Mouse (Mus musculus) hindbrain, embryonic 14.5 days (tissue): ENCODE data around the gene Nr2f6. TPM values are rescaled to one million over a fixed set of nuclear protein-coding genes. Genes with fewer than 3 reads are reported as not detected.

ENCODE experiments used
- ATAC-seq: fragments of 200-750 bp; cut with Nextera tagmentation; 2 replicates; pipeline ENCODE4 v1.8.0; 2017; ENCODE audit warnings: moderate number of reproducible peaks, mild to moderate bottlenecking, moderate TSS enrichment, moderate library complexity; ENCODE audit not compliant: low FRiP score
- DNase-seq: peaks from one replicate; pipeline ENCODE4 v3.0.0-alpha.2; 2015; ENCODE audit warnings: low spot score
- H3K27ac ChIP-seq: fragments of 300-500 bp; sonication (generic); 2 replicates; pipeline ENCODE4 v1.5.1; 2014; ENCODE audit warnings: mild to moderate bottlenecking, moderate library complexity
- H3K27me3 ChIP-seq: fragments of 300-500 bp; sonication (generic); 2 replicates; pipeline ENCODE4 v1.6.1; 2014; ENCODE audit warnings: mild to moderate bottlenecking, low read length, mixed read lengths; ENCODE audit not compliant: control insufficient read depth, insufficient read depth
- H3K36me3 ChIP-seq: fragments of 300-500 bp; sonication (generic); replicated peaks from 2 replicates; pipeline ENCODE4 v1.6.1; 2014; ENCODE audit not compliant: control insufficient read depth, insufficient read depth
- H3K4me1 ChIP-seq: fragments of 300-500 bp; sonication (generic); replicated peaks from 2 replicates; pipeline ENCODE4 v1.6.1; 2014; ENCODE audit warnings: antibody characterized with exemption, low read length, mixed read lengths; ENCODE audit not compliant: control insufficient read depth, insufficient read depth
- H3K4me2 ChIP-seq: fragments of 300-500 bp; sonication (generic); replicated peaks from 2 replicates; pipeline ENCODE4 v1.6.1; 2014; ENCODE audit warnings: mild to moderate bottlenecking, moderate library complexity
- H3K4me3 ChIP-seq: fragments of 300-500 bp; sonication (generic); replicated peaks from 2 replicates; pipeline ENCODE4 v1.5.1; 2014; ENCODE audit warnings: mild to moderate bottlenecking, low read length
- H3K9ac ChIP-seq: fragments of 300-500 bp; sonication (generic); 2 replicates; pipeline ENCODE4 v1.6.1; 2014
- H3K9me3 ChIP-seq: fragments of 300-500 bp; sonication (generic); 2 replicates; pipeline ENCODE4 v1.6.1; 2016; ENCODE audit warnings: low read length; ENCODE audit not compliant: control insufficient read depth
- WGBS: fragments of 180-500 bp; shearing (Covaris S2); extraction: QIAGEN DNeasy Blood & Tissue Kit; methylation state at CpG from one replicate; pipeline ENCODE4 v1.1.7; 2014; 5-methylcytosine and 5-hydroxymethylcytosine counted together
- polyA plus RNA-seq: library from polyadenylated mRNA; unstranded; fragments of >200 nt; fragmentation: Nextera tagmentation; extraction: Ambion mirVana; gene quantifications from 2 replicates; pipeline ENCODE4 v1.2.1, GENCODE M21; 2014

Nr2f6 gene
- polyA plus RNA-seq, 1 experiment from 2014 or later, result 35.9 TPM

GRCm38 (mm10) chr8:71371236-71371848 lies 10.4 kb downstream of the Nr2f6 start, which contains the start of gene Ocel1:
TSS of gene Ocel1 (plus strand) at chr8:71371298.
- H3K9ac ChIP-seq, result peak within 1 kb of the TSS; percentile 64
- peaks cover 29% of the 10 kb centered on the region for H3K36me3 ChIP-seq
- peak within 1 kb of the TSS; percentile 54 for H3K4me2 ChIP-seq
- peak within 1 kb of the TSS; percentile 85 for H3K27ac ChIP-seq
- WGBS, result 1% methylated on average over 68 of the region's 68 CpGs
- H3K4me3 ChIP-seq, result peak within 1 kb of the TSS; percentile 63
- H3K4me1 ChIP-seq, result peaks cover 27% of the 10 kb centered on the region
- peak; percentile 87 for ATAC-seq
- peak; percentile 96 for DNase-seq
- H3K9me3 ChIP-seq, result no peaks in the 10 kb centered on the region
- no peaks in the 10 kb centered on the region for H3K27me3 ChIP-seq

- DNase-seq (no peak), ATAC-seq (no peak)
- Histone ChIP-seq H3K27ac (peak overlapping the region; percentile 85), H3K9ac (peak overlapping the region; percentile 64), H3K36me3 (peaks cover 29% of the 10 kb centered on the region), H3K27me3 (no peaks in the 10 kb centered on the region), H3K4me3 (peak overlapping the region; percentile 63), H3K4me2 (peak overlapping the region; percentile 54), H3K4me1 (peaks cover 25% of the 10 kb centered on the region), H3K9me3 (no peaks in the 10 kb centered on the region)
- 19% methylated on average over 5 of the region's 5 CpGs for WGBS
Observed at GRCm38 (mm10) chr8:71370711-71371235, 11.0 kb downstream of the Nr2f6 start.

DNA sequence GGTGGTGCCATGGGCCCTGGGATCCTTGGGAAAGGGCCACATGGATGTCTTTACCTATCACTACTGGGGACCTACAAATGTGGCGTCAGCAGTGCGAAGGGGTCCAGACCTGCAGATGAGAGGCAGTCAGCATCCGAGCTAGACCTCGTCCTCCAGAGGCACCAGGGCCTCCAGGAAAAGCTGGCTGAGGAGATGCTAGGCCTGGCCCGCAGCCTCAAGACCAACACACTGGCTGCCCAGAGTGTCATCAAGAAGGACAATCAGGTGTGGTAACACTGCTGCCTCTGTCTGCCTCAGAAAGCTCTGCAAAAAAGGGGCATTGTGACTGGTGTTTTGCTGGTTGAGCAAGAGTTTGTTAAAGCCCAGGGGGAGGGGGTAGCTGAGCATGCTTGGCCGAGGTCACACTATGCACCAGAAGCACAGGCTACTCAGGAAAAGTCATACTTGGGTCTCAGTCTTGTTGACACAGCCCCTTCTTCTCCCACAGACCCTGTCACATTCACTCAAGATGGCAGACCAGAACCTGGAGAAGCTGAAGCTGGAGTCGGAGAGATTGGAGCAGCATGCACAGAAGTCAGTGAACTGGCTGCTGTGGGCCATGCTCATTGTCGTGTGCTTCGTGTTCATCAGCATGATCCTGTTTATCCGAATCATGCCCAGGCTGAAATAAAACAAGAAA lies 12.6 kb downstream of the Nr2f6 start:
- Histone ChIP-seq H3K27ac (no peak overlapping the region), H3K4me1 (peaks cover 21% of the 10 kb centered on the region), H3K36me3 (peaks cover 21% of the 10 kb centered on the region), H3K4me2 (no peak overlapping the region), H3K9ac (no peak overlapping the region), H3K4me3 (no peak overlapping the region), H3K27me3 (no peaks in the 10 kb centered on the region), H3K9me3 (no peaks in the 10 kb centered on the region)
- no peak for ATAC-seq
- 94% methylated on average over 10 of the region's 10 CpGs for WGBS
- DNase-seq, result no peak

GRCm38 (mm10) chr8:71368366-71368765 lies 13.4 kb downstream of the Nr2f6 start:
- no peak overlapping the region for H3K4me3 ChIP-seq
- no peaks in the 10 kb centered on the region for H3K27me3 ChIP-seq
- H3K9me3 ChIP-seq, result no peaks in the 10 kb centered on the region
- H3K9ac ChIP-seq, result no peak overlapping the region
- H3K4me1 ChIP-seq, result peaks cover 21% of the 10 kb centered on the region
- ATAC-seq (no peak), DNase-seq (no peak)
- no peak overlapping the region for H3K27ac ChIP-seq
- peaks cover 14% of the 10 kb centered on the region for H3K36me3 ChIP-seq
- H3K4me2 ChIP-seq, result 0 out of 2 replicates have a peak overlapping the region, but pooled peaks have one; percentile 65

- H3K27me3 ChIP-seq, result no peaks in the 10 kb centered on the region
- peak overlapping the region; percentile 96 for H3K27ac ChIP-seq
- H3K9ac ChIP-seq, result peak overlapping the region; percentile 73
- peaks cover 21% of the 10 kb centered on the region for H3K4me1 ChIP-seq
- DNase-seq (no peak), ATAC-seq (no peak)
- H3K9me3 ChIP-seq, result no peaks in the 10 kb centered on the region
- WGBS, result 49% methylated on average over 17 of the region's 17 CpGs
- H3K4me3 ChIP-seq, result peak overlapping the region; percentile 60
- peaks cover 14% of the 10 kb centered on the region for H3K36me3 ChIP-seq
- H3K4me2 ChIP-seq, result peak overlapping the region; percentile 65
Observed at GRCm38 (mm10) chr8:71367529-71368176, 14.1 kb downstream of the Nr2f6 start.

DNA sequence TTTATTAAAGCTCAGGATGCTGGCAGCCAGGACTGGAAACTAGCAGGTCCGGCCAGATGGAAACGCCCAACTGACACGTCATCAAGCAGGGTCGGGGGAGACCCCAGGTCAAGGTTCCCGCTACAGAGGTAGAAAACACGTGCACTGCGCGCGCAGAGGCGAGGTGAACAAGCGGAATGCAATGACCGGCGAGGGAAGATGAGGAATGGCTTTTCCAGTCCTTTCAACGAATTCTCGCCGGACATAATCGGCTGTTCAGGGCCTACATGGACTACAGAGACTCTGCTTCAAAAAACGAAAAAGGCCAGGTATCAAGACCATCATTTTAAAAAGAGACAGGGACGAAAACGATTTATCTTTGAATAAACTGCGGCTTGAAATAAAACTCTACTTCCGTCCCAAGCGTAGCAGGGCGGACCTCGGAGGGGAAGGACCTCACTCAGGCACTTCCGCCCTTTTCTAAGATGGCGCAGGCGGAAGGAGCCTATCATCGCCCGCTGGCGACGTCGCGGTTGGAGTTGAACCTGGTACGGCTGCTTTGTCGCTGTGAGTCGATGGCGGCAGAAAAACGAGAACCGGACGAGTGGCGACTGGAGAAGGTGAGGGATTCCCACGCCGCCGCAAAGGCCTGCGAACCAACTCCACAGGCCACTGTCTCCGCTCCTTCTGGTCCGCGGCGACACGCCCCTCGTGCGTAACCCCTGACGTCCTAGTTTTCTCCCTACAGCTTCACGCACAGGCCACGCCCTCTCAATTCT lies 14.8 kb downstream of the Nr2f6 start, which contains the start of gene Use1:
TSS of gene Use1 (plus strand) at position 78 of the 758 bp plus-strand sequence.
- peak; percentile 81 for ATAC-seq

GRCm38 (mm10) chr8:71358026-71358425 lies 23.7 kb downstream of the Nr2f6 start:
- H3K9me3 ChIP-seq, result no peaks in the 10 kb centered on the region
- no peaks in the 10 kb centered on the region for H3K27me3 ChIP-seq
- H3K27ac ChIP-seq, result no peak overlapping the region
- H3K4me2 ChIP-seq, result no peak overlapping the region
- peaks cover 87% of the 10 kb centered on the region for H3K36me3 ChIP-seq
- H3K4me1 ChIP-seq, result no peaks in the 10 kb centered on the region
- H3K4me3 ChIP-seq, result no peak overlapping the region
- ATAC-seq, result no peak
- WGBS, result 96% methylated on average over 3 of the region's 3 CpGs
- no peak for DNase-seq
- no peak overlapping the region for H3K9ac ChIP-seq

More for the DNA sequence above, 14.8 kb downstream of the Nr2f6 start, which contains the start of gene Use1:
- Histone ChIP-seq H3K4me1 (peaks cover 21% of the 10 kb centered on the region), H3K9me3 (no peaks in the 10 kb centered on the region), H3K4me3 (peak within 1 kb of the TSS; percentile 60), H3K36me3 (peaks cover 19% of the 10 kb centered on the region), H3K9ac (peak within 1 kb of the TSS; percentile 73), H3K27me3 (no peaks in the 10 kb centered on the region), H3K4me2 (peak within 1 kb of the TSS; percentile 65), H3K27ac (peak within 1 kb of the TSS; percentile 96)
- under 1% methylated on average over 56 of the region's 56 CpGs for WGBS
- DNase-seq, result peak; percentile 91

DNA sequence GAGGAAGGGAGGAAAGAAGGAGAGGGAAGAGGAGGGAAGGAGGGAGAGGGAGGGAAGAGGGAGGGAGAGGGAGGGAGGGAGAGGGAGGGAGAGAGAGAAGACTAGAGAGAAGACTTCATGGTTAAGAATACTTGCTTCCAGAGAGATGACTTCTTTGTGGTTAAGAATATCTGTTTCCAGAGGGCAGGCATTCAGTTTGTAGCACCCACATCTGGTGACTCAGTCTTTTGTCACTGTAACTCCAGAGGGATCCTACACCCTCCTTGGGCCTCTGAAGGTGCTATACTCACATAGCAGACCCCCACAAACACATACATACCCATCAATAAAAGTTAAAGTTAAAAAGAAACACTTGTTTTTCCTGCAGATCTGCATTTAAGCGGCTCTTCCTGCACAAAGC lies 30.2 kb downstream of the Nr2f6 start:
- Histone ChIP-seq H3K27me3 (no peaks in the 10 kb centered on the region), H3K27ac (no peak overlapping the region), H3K4me2 (no peak overlapping the region), H3K9me3 (no peaks in the 10 kb centered on the region), H3K4me3 (no peak overlapping the region), H3K9ac (no peak overlapping the region), H3K36me3 (peaks cover 98% of the 10 kb centered on the region), H3K4me1 (no peaks in the 10 kb centered on the region)
- DNase-seq, result no peak
- no peak for ATAC-seq
- 97% methylated on average over 1 of the region's 1 CpGs for WGBS
